Mouse (Mus musculus) intestine, embryonic 16.5 days (tissue): ENCODE data around the gene Strip2. TPM values are rescaled to one million over a fixed set of nuclear protein-coding genes. Genes with fewer than 3 reads are reported as not detected.

Source experiments
- ATAC-seq: fragments of 200-750 bp; cut with Nextera tagmentation; 2 replicates; pipeline ENCODE4 v1.8.0; 2017; ENCODE audit warnings: moderate TSS enrichment, moderate library complexity
- H3K27ac ChIP-seq: fragments of 300-500 bp; sonication (generic); 2 replicates; pipeline ENCODE4 v1.5.1; 2014; ENCODE audit warnings: mild to moderate bottlenecking, low read length
- H3K27me3 ChIP-seq: fragments of 300-500 bp; sonication (generic); replicated peaks from 2 replicates; pipeline ENCODE4 v1.6.1; 2014; ENCODE audit warnings: low read length, control low read depth, mixed read lengths; ENCODE audit not compliant: control insufficient read depth, insufficient read depth
- H3K36me3 ChIP-seq: fragments of 300-500 bp; sonication (generic); 2 replicates; pipeline ENCODE4 v1.6.1; 2014; ENCODE audit warnings: low read length, control low read depth; ENCODE audit not compliant: control insufficient read depth, insufficient read depth
- H3K4me1 ChIP-seq: fragments of 300-500 bp; sonication (generic); 2 replicates; pipeline ENCODE4 v1.6.1; 2014; ENCODE audit warnings: low read length, control low read depth, mixed read lengths; ENCODE audit not compliant: control insufficient read depth, insufficient read depth
- H3K4me2 ChIP-seq: fragments of 300-500 bp; sonication (generic); 2 replicates; pipeline ENCODE4 v1.6.1; 2014; ENCODE audit warnings: low read depth, low read length, control low read depth
- H3K4me3 ChIP-seq: fragments of 300-500 bp; sonication (generic); 2 replicates; pipeline ENCODE4 v1.5.1; 2014; ENCODE audit warnings: mild to moderate bottlenecking, low read length
- H3K9ac ChIP-seq: fragments of 300-500 bp; sonication (generic); 2 replicates; pipeline ENCODE4 v1.6.1; 2014; ENCODE audit warnings: low read depth, low read length
- H3K9me3 ChIP-seq: fragments of 300-500 bp; sonication (generic); 2 replicates; pipeline ENCODE4 v1.6.1; 2016; ENCODE audit warnings: low read length, control low read depth; ENCODE audit not compliant: control insufficient read depth
- WGBS: fragments of 180-500 bp; shearing (Covaris S2); extraction: QIAGEN DNeasy Blood & Tissue Kit; methylation state at CpG from one replicate; pipeline ENCODE4 v1.1.7; 2014; 5-methylcytosine and 5-hydroxymethylcytosine counted together
- polyA plus RNA-seq: library from polyadenylated mRNA; unstranded; fragments of >200 nt; fragmentation: Nextera tagmentation; extraction: Ambion mirVana; gene quantifications from 2 replicates; pipeline ENCODE4 v1.2.1, GENCODE M21; 2015

The Strip2 gene
- polyA plus RNA-seq, 1 experiment from 2014 or later: 0.54 TPM

DNA sequence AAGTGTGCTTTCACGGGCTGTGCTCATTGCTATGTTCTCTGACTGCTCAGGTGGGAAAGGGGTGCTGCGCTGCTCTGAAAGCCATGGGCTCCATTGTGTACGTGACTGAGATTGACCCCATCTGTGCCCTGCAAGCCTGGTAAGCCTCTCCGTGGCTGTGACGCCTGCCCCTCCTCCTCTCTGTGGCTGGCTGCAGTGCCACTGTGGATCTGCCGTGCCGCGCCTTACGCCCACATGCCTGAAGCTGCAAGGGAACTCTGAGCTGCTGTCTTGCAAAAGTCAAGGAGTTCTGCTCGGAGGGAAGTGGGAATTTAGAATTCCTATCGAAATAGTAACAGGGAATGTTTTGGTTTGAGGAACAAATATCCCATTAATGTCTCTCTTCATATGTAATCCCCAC is 25.7 kb upstream of the Strip2 start:
- Histone ChIP-seq H3K27ac (no peak overlapping the region), H3K4me3 (no peak overlapping the region), H3K27me3 (no peaks in the 10 kb centered on the region), H3K9ac (no peak overlapping the region), H3K4me1 (no peaks in the 10 kb centered on the region), H3K36me3 (no peaks in the 10 kb centered on the region), H3K9me3 (no peaks in the 10 kb centered on the region), H3K4me2 (no peak overlapping the region)
- no peak for ATAC-seq
- 66% methylated on average over 11 of the region's 11 CpGs for WGBS

GRCm38 (mm10) chr6:29896976-29897375 is 19.8 kb upstream of the Strip2 start:
- H3K4me2 ChIP-seq: no peak overlapping the region
- H3K4me3 ChIP-seq: no peak overlapping the region
- ATAC-seq: no peak
- no peaks in the 10 kb centered on the region for H3K9me3 ChIP-seq
- H3K36me3 ChIP-seq: no peaks in the 10 kb centered on the region
- no peaks in the 10 kb centered on the region for H3K4me1 ChIP-seq
- H3K27me3 ChIP-seq: no peaks in the 10 kb centered on the region
- H3K27ac ChIP-seq: no peak overlapping the region
- 88% methylated on average over 3 of the region's 3 CpGs for WGBS
- no peak overlapping the region for H3K9ac ChIP-seq

GRCm38 (mm10) chr6:29901450-29901849 is 15.4 kb upstream of the Strip2 start:
- Histone ChIP-seq H3K27me3 (no peaks in the 10 kb centered on the region), H3K36me3 (no peaks in the 10 kb centered on the region), H3K9ac (no peak overlapping the region), H3K27ac (no peak overlapping the region), H3K4me3 (no peak overlapping the region), H3K4me1 (no peaks in the 10 kb centered on the region), H3K4me2 (no peak overlapping the region), H3K9me3 (no peaks in the 10 kb centered on the region)
- WGBS: 92% methylated on average over 1 of the region's 1 CpGs
- ATAC-seq: no peak

GRCm38 (mm10) chr6:29902256-29902655 is 14.6 kb upstream of the Strip2 start:
- ATAC-seq: no peak
- WGBS: 73% methylated on average over 2 of the region's 2 CpGs
- no peaks in the 10 kb centered on the region for H3K4me1 ChIP-seq
- no peak overlapping the region for H3K4me3 ChIP-seq
- no peaks in the 10 kb centered on the region for H3K36me3 ChIP-seq
- no peak overlapping the region for H3K27ac ChIP-seq
- no peaks in the 10 kb centered on the region for H3K9me3 ChIP-seq
- no peaks in the 10 kb centered on the region for H3K27me3 ChIP-seq
- H3K4me2 ChIP-seq: no peak overlapping the region
- no peak overlapping the region for H3K9ac ChIP-seq

GRCm38 (mm10) chr6:29903343-29903914 is 13.4 kb upstream of the Strip2 start:
- ATAC-seq: no peak
- H3K4me3 ChIP-seq: no peak overlapping the region
- no peak overlapping the region for H3K9ac ChIP-seq
- WGBS: 87% methylated on average over 3 of the region's 3 CpGs
- no peaks in the 10 kb centered on the region for H3K27me3 ChIP-seq
- no peaks in the 10 kb centered on the region for H3K36me3 ChIP-seq
- no peaks in the 10 kb centered on the region for H3K4me1 ChIP-seq
- no peaks in the 10 kb centered on the region for H3K9me3 ChIP-seq
- H3K4me2 ChIP-seq: no peak overlapping the region
- H3K27ac ChIP-seq: no peak overlapping the region

DNA sequence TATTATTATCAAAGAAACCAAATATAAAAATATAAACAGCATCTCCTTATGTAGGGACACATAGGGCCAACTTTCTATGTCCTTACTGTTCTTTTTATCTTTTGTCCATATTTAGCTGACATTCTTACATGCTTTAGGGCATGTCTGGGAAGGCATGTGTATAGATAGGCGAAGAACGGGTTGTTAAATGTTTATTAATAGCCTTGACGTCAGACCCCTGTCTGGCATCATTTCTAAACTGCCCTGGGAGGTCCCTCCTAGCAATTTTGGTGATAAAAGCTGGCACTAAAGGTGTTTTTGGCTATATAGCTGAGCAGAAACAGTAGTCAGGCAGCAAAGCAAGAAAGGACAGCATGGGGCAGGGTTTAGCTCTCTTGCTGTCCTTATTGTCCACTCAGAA is 12.5 kb upstream of the Strip2 start:
- H3K4me3 ChIP-seq: no peak overlapping the region
- WGBS: 66% methylated on average over 3 of the region's 3 CpGs
- ATAC-seq: no peak

GRCm38 (mm10) chr6:29910631-29911030 is 6.2 kb upstream of the Strip2 start:
- Histone ChIP-seq H3K27ac (no peak overlapping the region), H3K4me1 (no peaks in the 10 kb centered on the region), H3K4me2 (no peak overlapping the region), H3K4me3 (no peak overlapping the region), H3K27me3 (no peaks in the 10 kb centered on the region; the same call in 1 of the 2 replicates), H3K9ac (no peak overlapping the region), H3K9me3 (no peaks in the 10 kb centered on the region), H3K36me3 (no peaks in the 10 kb centered on the region)
- 81% methylated on average over 3 of the region's 3 CpGs for WGBS
- no peak for ATAC-seq

More for the DNA sequence above, 12.5 kb upstream of the Strip2 start:
- no peak overlapping the region for H3K4me2 ChIP-seq
- H3K27me3 ChIP-seq: no peaks in the 10 kb centered on the region
- H3K36me3 ChIP-seq: no peaks in the 10 kb centered on the region
- H3K27ac ChIP-seq: no peak overlapping the region
- H3K9ac ChIP-seq: no peak overlapping the region
- no peaks in the 10 kb centered on the region for H3K4me1 ChIP-seq
- no peaks in the 10 kb centered on the region for H3K9me3 ChIP-seq

- Histone ChIP-seq H3K4me1 (no peaks in the 10 kb centered on the region), H3K4me2 (no peak overlapping the region), H3K27me3 (no peaks in the 10 kb centered on the region; the same call in 1 of the 2 replicates), H3K9me3 (no peaks in the 10 kb centered on the region), H3K36me3 (no peaks in the 10 kb centered on the region), H3K9ac (no peak overlapping the region), H3K4me3 (no peak overlapping the region), H3K27ac (no peak overlapping the region)
- WGBS: 30% methylated on average over 1 of the region's 1 CpGs
- ATAC-seq: no peak
Observed at GRCm38 (mm10) chr6:29913673-29914072, 3.1 kb upstream of the Strip2 start.

DNA sequence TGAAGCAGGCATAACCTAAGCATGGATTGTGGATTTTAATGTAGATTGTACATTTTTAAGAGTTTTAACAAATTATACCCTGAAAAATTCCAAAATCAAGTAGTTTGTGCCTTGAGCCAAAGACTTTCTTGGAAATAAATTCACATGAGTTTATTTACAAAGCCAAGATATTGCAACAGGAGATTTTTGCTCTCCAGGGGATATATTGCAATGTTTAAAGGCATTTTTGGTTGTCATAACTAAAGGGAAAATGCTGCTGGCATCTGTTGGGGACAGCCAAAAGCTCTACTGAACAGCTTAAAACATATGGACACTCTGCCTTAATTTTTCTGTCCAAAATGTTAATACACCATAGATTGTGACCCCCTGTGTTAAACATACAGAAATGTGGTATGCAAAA is 2.7 kb upstream of the Strip2 start:
- no peak for ATAC-seq
- no peak overlapping the region for H3K4me3 ChIP-seq
- H3K36me3 ChIP-seq: no peaks in the 10 kb centered on the region
- no peak overlapping the region for H3K9ac ChIP-seq
- no peaks in the 10 kb centered on the region; the same call in 1 of the 2 replicates for H3K27me3 ChIP-seq
- no peaks in the 10 kb centered on the region for H3K4me1 ChIP-seq
- no peak overlapping the region for H3K4me2 ChIP-seq
- no peak overlapping the region for H3K27ac ChIP-seq
- H3K9me3 ChIP-seq: no peaks in the 10 kb centered on the region

GRCm38 (mm10) chr6:29915836-29916235 is 976 bp upstream of the Strip2 start:
- no peaks in the 10 kb centered on the region for H3K9me3 ChIP-seq
- ATAC-seq: no peak
- H3K36me3 ChIP-seq: no peaks in the 10 kb centered on the region
- WGBS: 42% methylated on average over 9 of the region's 9 CpGs
- H3K4me3 ChIP-seq: no peak overlapping the region
- no peak overlapping the region for H3K27ac ChIP-seq
- H3K9ac ChIP-seq: no peak overlapping the region
- H3K27me3 ChIP-seq: no peaks in the 10 kb centered on the region; the same call in 1 of the 2 replicates
- H3K4me2 ChIP-seq: no peak overlapping the region
- H3K4me1 ChIP-seq: no peaks in the 10 kb centered on the region
